Mouse (Mus musculus) hindbrain, embryonic 11.5 days (tissue): ENCODE results near the gene Retreg1. TPM values are rescaled to one million over a fixed set of nuclear protein-coding genes. Genes with fewer than 3 reads are reported as not detected.

Experiments used
- ATAC-seq: fragments of 200-750 bp; cut with Nextera tagmentation; 2 replicates; pipeline ENCODE4 v1.8.0; 2017; ENCODE audit warnings: mild to moderate bottlenecking, moderate TSS enrichment, moderate library complexity; ENCODE audit not compliant: low FRiP score
- DNase-seq: peaks from one replicate; pipeline ENCODE4 v3.0.0-alpha.2; 2015; ENCODE audit warnings: low spot score
- H3K27ac ChIP-seq: fragments of 300-500 bp; sonication (generic); 2 replicates; pipeline ENCODE4 v1.5.1; 2014; ENCODE audit warnings: mild to moderate bottlenecking, low read depth, low read length
- H3K27me3 ChIP-seq: fragments of 300-500 bp; sonication (generic); 2 replicates; pipeline ENCODE4 v1.6.1; 2014; ENCODE audit warnings: mild to moderate bottlenecking, low read length, moderate library complexity, mixed read lengths; ENCODE audit not compliant: control insufficient read depth, insufficient read depth
- H3K36me3 ChIP-seq: fragments of 300-500 bp; sonication (generic); 2 replicates; pipeline ENCODE4 v1.6.1; 2014; ENCODE audit warnings: mild to moderate bottlenecking, low read length, moderate library complexity, mixed read lengths; ENCODE audit not compliant: control insufficient read depth, insufficient read depth
- H3K4me1 ChIP-seq: fragments of 300-500 bp; sonication (generic); replicated peaks from 2 replicates; pipeline ENCODE4 v1.6.1; 2014; ENCODE audit warnings: low read length, mixed read lengths; ENCODE audit not compliant: control insufficient read depth, insufficient read depth
- H3K4me2 ChIP-seq: fragments of 300-500 bp; sonication (generic); replicated peaks from 2 replicates; pipeline ENCODE4 v1.6.1; 2014; ENCODE audit warnings: mild to moderate bottlenecking, low read depth, low read length
- H3K4me3 ChIP-seq: fragments of 300-500 bp; sonication (generic); 2 replicates; pipeline ENCODE4 v1.5.1; 2014; ENCODE audit warnings: low read depth, low read length
- H3K9ac ChIP-seq: fragments of 300-500 bp; sonication (generic); 2 replicates; pipeline ENCODE4 v1.6.1; 2014; ENCODE audit warnings: low read depth, low read length
- H3K9me3 ChIP-seq: fragments of 300-500 bp; sonication (generic); 2 replicates; pipeline ENCODE4 v1.6.1; 2016; ENCODE audit warnings: low read length; ENCODE audit not compliant: control insufficient read depth
- WGBS: fragments of 180-500 bp; shearing (Covaris S2); extraction: QIAGEN DNeasy Blood & Tissue Kit; methylation state at CpG from one replicate; pipeline ENCODE4 v1.1.7; 2014; 5-methylcytosine and 5-hydroxymethylcytosine counted together
- polyA plus RNA-seq: library from polyadenylated mRNA; unstranded; fragments of >200 nt; fragmentation: Nextera tagmentation; extraction: Ambion mirVana; gene quantifications from 2 replicates; pipeline ENCODE4 v1.2.1, GENCODE M21; 2014

The Retreg1 gene
- polyA plus RNA-seq, 1 experiment from 2014 or later: 4.6 TPM

DNA sequence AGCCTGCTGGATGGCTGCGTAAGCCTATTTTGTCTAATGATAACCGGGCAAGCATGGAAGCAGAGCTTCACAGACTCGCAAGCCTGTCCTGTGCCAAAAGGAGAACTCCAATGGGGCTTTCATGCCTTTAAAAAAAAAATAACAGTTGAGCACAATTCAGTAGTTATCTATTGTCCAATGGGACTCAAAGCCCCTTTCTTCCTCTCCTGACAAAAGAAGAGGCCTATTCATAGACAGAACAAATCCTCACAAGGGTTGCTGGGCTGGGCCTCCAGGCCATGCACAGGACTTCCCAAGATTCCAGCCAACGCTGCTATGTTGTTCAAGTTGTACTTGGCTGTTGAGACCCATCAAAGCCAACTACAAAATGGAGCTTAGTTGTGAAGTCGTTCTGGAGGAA is 56.0 kb downstream of the Retreg1 start:
- 48% methylated on average over 5 of the region's 5 CpGs for WGBS
- DNase-seq (no peak), ATAC-seq (no peak)
- no peak overlapping the region for H3K4me3 ChIP-seq
- H3K9me3 ChIP-seq: no peaks in the 10 kb centered on the region
- no peak overlapping the region for H3K9ac ChIP-seq
- no peak overlapping the region for H3K27ac ChIP-seq
- H3K36me3 ChIP-seq: no peaks in the 10 kb centered on the region
- H3K27me3 ChIP-seq: no peaks in the 10 kb centered on the region
- no peaks in the 10 kb centered on the region for H3K4me1 ChIP-seq
- no peak overlapping the region for H3K4me2 ChIP-seq

DNA sequence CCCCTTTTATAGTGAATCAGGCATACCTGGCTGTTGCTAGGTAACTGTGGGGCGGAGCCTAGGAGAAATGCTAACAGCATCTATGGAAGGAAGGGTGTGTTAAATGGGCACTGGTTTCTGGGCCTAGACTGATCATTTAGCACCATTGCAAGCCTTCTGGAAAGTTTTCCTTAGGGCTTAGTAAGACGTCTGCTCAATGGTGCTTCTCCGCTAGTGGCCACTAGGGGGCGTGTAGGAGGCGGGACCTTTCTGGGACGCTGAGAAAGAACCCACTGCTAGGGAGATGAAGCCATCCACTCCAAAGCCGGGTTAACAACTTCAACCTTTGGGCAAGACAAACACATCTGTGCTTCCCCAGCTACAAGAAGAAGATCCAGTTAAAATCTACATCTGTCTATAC is 57.6 kb downstream of the Retreg1 start:
- peak; percentile 78 for DNase-seq
- Histone ChIP-seq H3K4me2 (no peak overlapping the region), H3K9ac (no peak overlapping the region), H3K4me3 (no peak overlapping the region), H3K27me3 (no peaks in the 10 kb centered on the region), H3K4me1 (no peaks in the 10 kb centered on the region), H3K27ac (no peak overlapping the region), H3K9me3 (no peaks in the 10 kb centered on the region), H3K36me3 (no peaks in the 10 kb centered on the region)
- WGBS: 7% methylated on average over 7 of the region's 7 CpGs
- ATAC-seq: 0 out of 2 replicates have a peak, but pooled peaks have one; percentile 45

DNA sequence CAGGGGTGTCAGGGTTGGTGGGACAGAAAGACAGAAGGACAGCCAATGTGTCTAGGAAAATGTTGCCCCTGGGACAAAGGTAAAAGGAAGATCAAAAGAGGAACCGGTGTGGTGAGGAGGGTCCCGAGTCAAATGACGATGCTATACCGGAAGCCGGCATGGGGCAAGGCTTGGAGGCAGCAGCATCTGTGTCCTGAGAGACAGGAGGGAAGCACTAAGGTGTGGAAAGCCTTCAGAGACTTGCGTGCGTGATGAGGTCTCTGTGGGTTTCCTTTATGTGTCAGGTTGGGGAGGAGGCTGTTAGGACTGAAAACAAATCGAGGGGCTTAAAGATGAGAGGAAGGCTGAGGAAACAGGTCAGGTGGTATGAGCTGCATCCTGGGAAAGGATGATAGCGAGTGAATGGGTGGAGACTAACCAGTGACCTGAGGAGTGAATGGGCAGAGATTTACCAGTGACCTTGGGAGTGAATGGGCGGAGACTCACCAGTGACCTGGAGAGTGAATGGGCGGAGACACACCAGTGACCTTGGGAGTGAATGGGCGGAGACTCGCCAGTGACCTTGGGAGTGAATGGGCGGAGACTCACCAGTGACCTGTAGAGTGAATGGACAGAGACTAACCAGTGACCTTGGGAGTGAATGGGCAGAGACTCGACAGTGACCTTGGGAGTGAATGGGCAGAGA is 60.1 kb downstream of the Retreg1 start:
- Histone ChIP-seq H3K27me3 (no peaks in the 10 kb centered on the region), H3K4me1 (no peaks in the 10 kb centered on the region), H3K9ac (no peak overlapping the region), H3K36me3 (no peaks in the 10 kb centered on the region), H3K4me3 (no peak overlapping the region), H3K27ac (no peak overlapping the region), H3K9me3 (no peaks in the 10 kb centered on the region), H3K4me2 (no peak overlapping the region)
- WGBS: 87% methylated on average over 15 of the region's 15 CpGs
- ATAC-seq: no peak
- no peak for DNase-seq

DNA sequence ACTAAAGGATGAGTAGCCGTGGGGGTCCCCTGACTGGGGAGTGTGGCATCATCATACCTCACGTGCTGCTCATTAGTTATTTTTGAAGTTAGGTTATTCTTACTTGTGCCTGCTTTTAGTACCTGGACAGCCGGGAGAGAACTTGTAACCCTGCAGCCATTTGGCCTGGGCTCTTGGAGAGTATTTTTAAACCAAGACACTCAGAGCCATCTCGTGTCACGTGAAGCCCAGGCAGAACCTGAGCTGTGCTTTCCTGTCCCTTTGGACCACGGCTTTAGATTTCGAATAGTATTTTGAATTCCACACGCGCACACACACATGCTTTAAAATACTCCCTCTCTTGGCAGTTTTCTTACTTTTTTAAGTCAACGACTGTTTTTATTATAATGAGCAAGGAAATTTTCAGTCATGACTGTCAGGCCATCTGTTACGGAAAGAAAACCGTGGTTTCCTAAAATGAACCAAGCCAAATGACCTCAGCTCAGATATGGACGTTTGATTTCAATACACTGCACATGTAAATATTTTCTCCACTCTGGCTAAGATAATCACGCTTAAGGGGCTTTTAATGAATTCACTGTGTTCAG is 61.5 kb downstream of the Retreg1 start:
- no peak for DNase-seq
- 90% methylated on average over 14 of the region's 14 CpGs for WGBS

DNA sequence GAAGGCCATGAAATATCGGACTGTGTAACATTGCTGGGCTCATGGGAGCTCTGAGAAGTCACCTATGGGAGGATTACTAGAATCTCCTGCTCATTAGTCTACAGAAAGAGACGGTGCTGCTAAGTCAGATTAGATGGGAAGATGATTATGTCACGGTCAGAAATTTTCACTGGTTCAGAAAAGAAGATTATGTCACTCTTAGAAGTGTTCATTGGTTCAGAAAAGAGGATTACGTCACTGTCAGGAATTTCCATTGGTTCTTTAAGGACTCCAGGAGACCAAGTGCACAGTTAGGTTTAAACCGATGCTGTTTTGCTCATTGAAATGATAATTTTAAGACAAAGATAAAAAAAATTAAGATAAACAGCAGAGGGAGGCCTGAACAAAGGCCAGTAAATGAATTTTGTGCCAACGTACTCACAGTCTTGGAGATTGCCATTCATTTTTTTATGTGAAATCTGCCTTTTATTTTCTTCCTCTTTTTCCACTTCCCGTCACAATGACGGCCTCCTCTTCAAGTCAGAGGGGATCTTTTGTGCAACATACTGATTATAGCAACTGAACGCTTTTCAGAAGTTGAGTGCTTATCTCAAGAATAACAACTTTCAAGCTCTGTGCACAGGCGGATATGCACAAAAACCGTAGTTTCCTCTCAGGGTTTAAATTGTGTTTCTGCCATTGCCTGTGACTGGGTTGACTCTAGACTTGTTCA is 67.0 kb downstream of the Retreg1 start:
- ATAC-seq (no peak), DNase-seq (no peak)
- no peak overlapping the region for H3K9ac ChIP-seq
- H3K36me3 ChIP-seq: no peaks in the 10 kb centered on the region
- no peak overlapping the region for H3K4me2 ChIP-seq
- no peaks in the 10 kb centered on the region for H3K27me3 ChIP-seq
- no peak overlapping the region for H3K27ac ChIP-seq
- H3K4me3 ChIP-seq: no peak overlapping the region
- WGBS: 86% methylated on average over 11 of the region's 11 CpGs
- H3K9me3 ChIP-seq: no peaks in the 10 kb centered on the region
- no peaks in the 10 kb centered on the region for H3K4me1 ChIP-seq

More for the DNA sequence above, 61.5 kb downstream of the Retreg1 start:
- Histone ChIP-seq H3K27ac (no peak overlapping the region), H3K9ac (no peak overlapping the region), H3K4me1 (no peaks in the 10 kb centered on the region), H3K27me3 (no peaks in the 10 kb centered on the region), H3K4me2 (no peak overlapping the region), H3K9me3 (no peaks in the 10 kb centered on the region), H3K36me3 (no peaks in the 10 kb centered on the region), H3K4me3 (no peak overlapping the region)
- no peak for ATAC-seq

DNA sequence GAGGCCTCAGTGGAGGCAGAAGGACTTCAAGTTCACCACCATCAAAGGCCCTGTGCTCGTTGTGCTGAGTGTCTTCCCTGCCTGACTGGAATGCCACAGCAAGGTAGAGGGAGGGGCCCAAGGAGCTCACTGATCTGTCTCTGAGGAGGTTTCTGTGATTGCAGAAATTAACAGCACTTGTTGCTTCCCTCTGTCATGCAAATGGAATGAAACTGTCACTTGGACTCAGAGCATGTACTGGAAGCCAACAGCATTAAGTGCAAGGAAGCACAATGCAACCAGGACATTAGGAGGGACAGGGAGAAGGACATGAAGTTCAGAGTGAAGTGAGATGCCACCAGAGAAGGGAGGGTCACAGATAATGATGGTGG is 67.5 kb downstream of the Retreg1 start:
- no peak for DNase-seq
- ATAC-seq: no peak
- H3K4me1 ChIP-seq: no peaks in the 10 kb centered on the region
- 69% methylated on average over 1 of the region's 1 CpGs for WGBS
- no peak overlapping the region for H3K9ac ChIP-seq
- H3K36me3 ChIP-seq: no peaks in the 10 kb centered on the region
- H3K9me3 ChIP-seq: no peaks in the 10 kb centered on the region
- no peak overlapping the region for H3K27ac ChIP-seq
- H3K4me3 ChIP-seq: no peak overlapping the region
- no peak overlapping the region for H3K4me2 ChIP-seq
- no peaks in the 10 kb centered on the region for H3K27me3 ChIP-seq

DNA sequence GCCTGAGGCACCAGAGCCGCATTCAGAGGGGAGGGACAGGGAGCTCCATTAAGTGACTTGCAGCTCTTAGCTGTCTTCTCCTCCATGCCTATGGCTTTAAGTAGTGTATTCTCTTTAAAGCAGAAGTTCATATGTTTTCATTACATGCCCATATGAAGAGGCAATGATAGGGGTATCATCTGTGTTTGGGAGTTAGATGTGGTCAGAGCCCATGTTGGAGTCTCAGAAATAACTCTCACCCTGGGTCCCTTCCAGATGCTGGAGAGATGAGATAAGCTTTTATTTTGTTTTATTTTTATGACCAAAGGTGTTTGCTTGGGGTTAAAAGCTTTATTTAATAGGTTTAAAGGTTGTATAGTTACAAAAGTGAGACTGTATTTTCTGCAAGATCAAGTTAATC is 67.9 kb downstream of the Retreg1 start:
- Histone ChIP-seq H3K4me2 (no peak overlapping the region), H3K4me3 (no peak overlapping the region), H3K27me3 (no peaks in the 10 kb centered on the region), H3K36me3 (no peaks in the 10 kb centered on the region), H3K27ac (no peak overlapping the region), H3K9ac (no peak overlapping the region), H3K9me3 (no peaks in the 10 kb centered on the region), H3K4me1 (0 out of 2 replicates have a peak, but pooled peaks cover 2% of the 10 kb centered on the region)
- 96% methylated on average over 1 of the region's 1 CpGs for WGBS
- DNase-seq (no peak), ATAC-seq (no peak)

DNA sequence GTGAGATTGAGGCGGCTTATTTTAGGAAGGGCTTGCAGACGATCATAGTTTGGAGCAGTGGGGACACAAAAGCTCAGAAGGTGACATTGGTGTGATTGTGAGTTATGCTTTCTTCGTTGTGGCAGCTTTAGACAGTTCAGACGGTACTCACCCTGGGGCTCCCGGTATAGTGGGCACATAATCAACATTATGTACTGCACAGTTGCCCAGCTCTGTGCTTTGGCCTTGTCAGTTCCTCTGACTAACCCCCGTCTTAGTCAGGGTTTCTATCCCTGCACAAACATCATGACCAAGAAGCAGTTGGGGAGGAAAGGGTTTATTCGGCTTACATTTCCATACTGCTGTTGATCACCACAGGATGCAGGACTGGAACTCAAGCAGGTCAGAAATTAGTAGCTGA is 69.9 kb downstream of the Retreg1 start:
- H3K27ac ChIP-seq: no peak overlapping the region
- 87% methylated on average over 7 of the region's 7 CpGs for WGBS
- H3K4me2 ChIP-seq: no peak overlapping the region
- no peak for DNase-seq
- H3K36me3 ChIP-seq: no peaks in the 10 kb centered on the region
- no peak overlapping the region for H3K4me3 ChIP-seq
- no peak overlapping the region for H3K9ac ChIP-seq
- no peak for ATAC-seq
- 0 out of 2 replicates have a peak, but pooled peaks cover 2% of the 10 kb centered on the region for H3K4me1 ChIP-seq
- H3K27me3 ChIP-seq: no peaks in the 10 kb centered on the region
- H3K9me3 ChIP-seq: no peaks in the 10 kb centered on the region

DNA sequence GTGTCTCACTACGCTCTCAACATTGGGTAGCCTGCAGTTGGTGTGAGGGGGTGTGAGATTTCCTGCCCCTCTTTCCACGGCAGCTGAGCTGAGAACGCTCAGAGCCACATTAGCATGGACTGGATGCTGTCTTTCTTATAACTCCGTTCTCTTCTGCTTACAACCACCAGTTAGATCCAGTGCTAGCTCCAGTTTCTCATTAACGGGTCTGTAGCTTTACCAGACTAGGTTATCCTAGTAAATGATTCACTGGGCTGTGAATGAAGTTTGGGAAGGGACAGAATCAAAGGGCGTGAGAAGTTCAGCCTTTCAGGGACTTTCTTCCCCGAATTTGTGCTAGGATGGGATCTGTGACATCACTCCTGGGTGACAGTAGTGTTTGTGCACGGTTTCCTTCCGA is 70.7 kb downstream of the Retreg1 start:
- Histone ChIP-seq H3K4me1 (0 out of 2 replicates have a peak, but pooled peaks cover 2% of the 10 kb centered on the region), H3K9me3 (no peaks in the 10 kb centered on the region), H3K36me3 (no peaks in the 10 kb centered on the region), H3K27ac (no peak overlapping the region), H3K27me3 (no peaks in the 10 kb centered on the region), H3K4me2 (no peak overlapping the region), H3K4me3 (no peak overlapping the region), H3K9ac (no peak overlapping the region)
- WGBS: 64% methylated on average over 9 of the region's 9 CpGs
- DNase-seq (no peak), ATAC-seq (no peak)
